Mouse (Mus musculus) cerebellum, adult 2 months (tissue): ENCODE results near the gene Six6.

Experiments used
- CTCF ChIP-seq: fragments of 200-500 bp; IDR thresholded peaks from 2 replicates; pipeline ENCODE4 v1.5.1; 2011; ENCODE audit warnings: low read depth, mild to moderate bottlenecking, control low read depth, low read length, moderate library complexity, borderline replicate concordance; ENCODE audit not compliant: insufficient read depth
- POLR2A ChIP-seq: fragments of 200-500 bp; IDR thresholded peaks from 2 replicates; pipeline ENCODE4 v1.6.1; 2011; ENCODE audit warnings: low read length, control low read depth, borderline replicate concordance; ENCODE audit not compliant: insufficient read depth

- TF ChIP-seq CTCF (peak; percentile 42; the same call in 1 of the 2 replicates), POLR2A (no peak)
Observed at GRCm38 (mm10) chr12:72973161-72973560, 33.5 kb downstream of the Six6 start.
